In the genomic region with DNA sequence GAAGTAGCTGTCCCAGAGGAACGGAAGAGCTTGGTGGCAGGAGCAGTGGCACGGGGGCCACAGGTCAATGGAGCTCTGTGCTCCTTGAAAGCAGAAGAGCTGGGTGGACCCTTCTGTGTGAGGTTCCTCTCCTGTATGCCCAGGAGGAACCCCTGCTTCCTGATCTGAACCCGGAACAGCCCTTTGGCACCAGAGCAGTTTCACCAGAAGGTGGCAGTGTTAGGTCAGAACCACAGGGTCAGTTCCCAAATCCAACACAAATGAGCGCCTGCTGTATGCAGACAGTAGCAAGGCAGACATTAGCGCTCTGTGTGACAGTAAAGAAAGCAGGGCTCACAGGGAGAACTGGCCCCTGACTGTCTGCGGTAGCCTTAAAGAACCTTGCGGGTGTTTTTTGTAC, we compare ENCODE assay signal across 9 mouse cellular contexts. TPM values are rescaled to one million over a fixed set of nuclear protein-coding genes. Genes with fewer than 3 reads are reported as not detected.
DNase-seq lines count a peak whose midpoint lies in the region; ATAC-seq and TF ChIP-seq lines count a peak whose summit lies in the region.
"Had no signal": no experiment of that assay in that cellular context is flagged by ENCODE, and none has a peak within 500 bp of the region (broad histone marks: within the 10 kb centered on the region; RNA-seq: fewer than 3 reads in every experiment).

No protein-coding gene starts in this region.

- H3K79me3 ChIP-seq in C2C12 (ENCODE audit: low read depth), result no peaks in the 10 kb centered on the region

- no peaks in the 10 kb centered on the region for H3K4me1 ChIP-seq in embryonic facial prominence, embryonic 14.5 days (ENCODE audit: control insufficient read depth, insufficient read depth, low read length)
- peaks cover 3% of the 10 kb centered on the region; the same call in 1 of the 2 replicates for H3K4me1 ChIP-seq in stomach, postnatal 0 days (replicated peaks; ENCODE audit: control insufficient read depth, insufficient read depth)

- no peak for ATAC-seq in embryonic facial prominence, embryonic 14.5 days (ENCODE audit: low read depth)
- peak; percentile 54; the same call in 1 of the 2 replicates for ATAC-seq in megakaryocyte-erythroid progenitor cell, adult 5-6 weeks (replicated peaks; ENCODE audit: low FRiP score, low TSS enrichment, poor library complexity, severe bottlenecking)
- peak; percentile 40; the same call in 1 of the 2 replicates for ATAC-seq in stomach, postnatal 0 days (ENCODE audit: low FRiP score, low TSS enrichment)

- intact Hi-C loops in gastrocnemius, adult 2 months (cut with DNase I), result loop anchor here (1.0 to 2.0 kb wide), 2 partner anchors 122 to 164 kb away; no protein-coding TSS in a partner anchor
- intact Hi-C loops in gastrocnemius, postnatal 14 days (cut with DNase I; ENCODE audit: low total_unique reads), result loop anchor here (1.0 kb wide), 1 partner anchor 121 kb away; no protein-coding TSS in a partner anchor

- TF ChIP-seq EP300 in stomach, postnatal 0 days (optimal IDR thresholded peaks at IDR 0.05), result no peak

- peaks cover 36% of the 10 kb centered on the region for H3K27me3 ChIP-seq in C2C12 (ENCODE audit: control insufficient read depth, insufficient read depth, insufficient read length)
- H3K27me3 ChIP-seq in embryonic facial prominence, embryonic 14.5 days (replicated peaks; ENCODE audit: control insufficient read depth, insufficient read depth, low read length), result no peaks in the 10 kb centered on the region
- H3K27me3 ChIP-seq in stomach, postnatal 0 days (ENCODE audit: control insufficient read depth, insufficient read depth, low read length), result no peaks in the 10 kb centered on the region
- H3K27me3 ChIP-seq: limb, embryonic 15.5 days had no signal

- H3ac ChIP-seq in C2C12 (ENCODE audit: control insufficient read depth, insufficient read length, low read depth), result no peak overlapping the region

- H3K4me2 ChIP-seq in embryonic facial prominence, embryonic 14.5 days (ENCODE audit: low read depth, low read length), result no peak overlapping the region
- H3K4me2 ChIP-seq in stomach, postnatal 0 days (replicated peaks; ENCODE audit: low read depth), result no peak overlapping the region
- H3K4me2 ChIP-seq: limb, embryonic 15.5 days had no signal

- no peaks in the 10 kb centered on the region for H3K9me3 ChIP-seq in embryonic facial prominence, embryonic 14.5 days (ENCODE audit: control insufficient read depth, low read length)
- H3K9me3 ChIP-seq in stomach, postnatal 0 days (ENCODE audit: control insufficient read depth, low read length), result no peaks in the 10 kb centered on the region
- H3K9me3 ChIP-seq: limb, embryonic 15.5 days had no signal

- H3K9ac ChIP-seq in embryonic facial prominence, embryonic 14.5 days (ENCODE audit: low read depth, low read length), result no peak overlapping the region
- H3K9ac ChIP-seq in stomach, postnatal 0 days (ENCODE audit: low read length), result no peak overlapping the region
- H3K9ac ChIP-seq: limb, embryonic 15.5 days had no signal

- H3K4me3 ChIP-seq in gastrocnemius, adult 2 months, result no peak overlapping the region
- no peak overlapping the region for H3K4me3 ChIP-seq in C2C12 (ENCODE audit: insufficient read depth, poor library complexity, severe bottlenecking)
- no peak overlapping the region for H3K4me3 ChIP-seq in embryonic facial prominence, embryonic 14.5 days (ENCODE audit: low read depth, low read length)
- no peak overlapping the region for H3K4me3 ChIP-seq in stomach, postnatal 0 days (ENCODE audit: low read depth, low read length)
- H3K4me3 ChIP-seq: limb, embryonic 15.5 days had no signal

- DNase-seq in gastrocnemius, adult 2 months, result peak; percentile 35
- no peak for DNase-seq in gastrocnemius, postnatal 14 days
- DNase-seq in adrenal gland, postnatal 36 days, result peak; percentile 77 to 84
- DNase-seq in embryonic facial prominence, embryonic 14.5 days (ENCODE audit: low spot score), result peak; percentile 12
- DNase-seq in layer of hippocampus, adult 9-10 months (ENCODE audit: low spot score), result peak; percentile 49
- DNase-seq in stomach, postnatal 0 days (ENCODE audit: low spot score), result peak; percentile 65

- H3K27ac ChIP-seq in gastrocnemius, adult 2 months, result no peak overlapping the region
- H3K27ac ChIP-seq in embryonic facial prominence, embryonic 14.5 days (replicated peaks; ENCODE audit: low read depth, low read length), result no peak overlapping the region
- H3K27ac ChIP-seq in stomach, postnatal 0 days (replicated peaks), result no peak overlapping the region
- H3K27ac ChIP-seq: limb, embryonic 15.5 days had no signal

- 61% methylated on average over 7 of the region's 7 CpGs for WGBS in embryonic facial prominence, embryonic 14.5 days
- WGBS in stomach, postnatal 0 days, result 60% methylated on average over 7 of the region's 7 CpGs

- peak; percentile 84 for TF ChIP-seq CTCF in gastrocnemius, adult 2 months (IDR thresholded peaks at IDR 0.05)
- peak; percentile 65 for TF ChIP-seq CTCF in C2C12 (IDR thresholded peaks at IDR 0.05; ENCODE audit: control insufficient read depth, insufficient read depth, insufficient read length)
- peak; percentile 87 for TF ChIP-seq CTCF in stomach, postnatal 0 days (IDR thresholded peaks at IDR 0.05; ENCODE audit: low read depth)

- H3K79me2 ChIP-seq in C2C12 (ENCODE audit: control insufficient read depth, insufficient read depth), result no peaks in the 10 kb centered on the region

- no peaks in the 10 kb centered on the region for H3K36me3 ChIP-seq in C2C12 (ENCODE audit: control insufficient read depth, insufficient read depth)
- no peaks in the 10 kb centered on the region for H3K36me3 ChIP-seq in embryonic facial prominence, embryonic 14.5 days (ENCODE audit: control insufficient read depth, insufficient read depth, low read length)
- H3K36me3 ChIP-seq in stomach, postnatal 0 days (ENCODE audit: control insufficient read depth, insufficient read depth, low read length), result no peaks in the 10 kb centered on the region
- H3K36me3 ChIP-seq: limb, embryonic 15.5 days had no signal

TF ChIP-seq in C2C12, 6 proteins besides CTCF, POLR2A, EP300 and RAD21:
- TF ChIP-seq USF1 (IDR thresholded peaks at IDR 0.05; ENCODE audit: low read depth), result no peak
- TF ChIP-seq MAX (IDR thresholded peaks at IDR 0.05), result no peak
- TF ChIP-seq FOSL1 (IDR thresholded peaks at IDR 0.05; ENCODE audit: insufficient read depth, low read length, poor library complexity, severe bottlenecking), result no peak
TF ChIP-seq in C2C12: peak in this region for 0.

RNA-seq across cellular contexts. Expression of gene Cib4, which starts 29.3 kb away (rescaled TPM):
- not detected for total RNA-seq in gastrocnemius, adult 2 months (2021)
- not detected for total RNA-seq in gastrocnemius, postnatal 14 days (2021)
- not detected for polyA plus RNA-seq in C2C12 (2012; fragmentation: generic; extraction: Trizol)
- 1 to 10 TPM; 1.4 to 4.0 TPM for total RNA-seq in adrenal gland, postnatal 36 days (2021)
- not detected in 2 replicates for polyA plus RNA-seq in embryonic facial prominence, embryonic 14.5 days (2014; fragmentation: Nextera tagmentation; extraction: Ambion mirVana)
- not detected in 2 replicates for total RNA-seq in megakaryocyte-erythroid progenitor cell, adult 5-6 weeks (2014; fragmentation: Nextera tagmentation)
- not detected in 2 replicates for total RNA-seq in megakaryocyte-erythroid progenitor cell, adult 5-6 weeks (2017)
- polyA plus RNA-seq in stomach, postnatal 0 days (2015; fragmentation: Nextera tagmentation; extraction: Ambion mirVana), result 0.17 and 0.30 TPM in 2 replicates
- polyA plus RNA-seq: limb, embryonic 15.5 days had no signal

RNA-seq across cellular contexts. Expression of gene 1700001C02Rik, which starts 50.5 kb away (rescaled TPM):
- not detected for total RNA-seq in gastrocnemius, adult 2 months (2021)
- not detected for total RNA-seq in gastrocnemius, postnatal 14 days (2021)
- polyA plus RNA-seq in C2C12 (2012; fragmentation: generic; extraction: Trizol), result not detected
- not detected for total RNA-seq in adrenal gland, postnatal 36 days (2021)
- polyA plus RNA-seq in embryonic facial prominence, embryonic 14.5 days (2014; fragmentation: Nextera tagmentation; extraction: Ambion mirVana), result 1.00 and 5.9 TPM in 2 replicates
- total RNA-seq in megakaryocyte-erythroid progenitor cell, adult 5-6 weeks (2014; fragmentation: Nextera tagmentation), result not detected in 2 replicates
- not detected in 2 replicates for total RNA-seq in megakaryocyte-erythroid progenitor cell, adult 5-6 weeks (2017)
- polyA plus RNA-seq in stomach, postnatal 0 days (2015; fragmentation: Nextera tagmentation; extraction: Ambion mirVana), result not detected in 2 replicates
- polyA plus RNA-seq: limb, embryonic 15.5 days had no signal

RNA-seq across cellular contexts. Expression of gene Otof, which starts 54.6 kb away (rescaled TPM):
- total RNA-seq in gastrocnemius, adult 2 months (2021), result under 1 TPM; 0.10 to 0.14 TPM
- under 1 TPM; 0.12 to 0.20 TPM for total RNA-seq in gastrocnemius, postnatal 14 days (2021)
- not detected for polyA plus RNA-seq in C2C12 (2012; fragmentation: generic; extraction: Trizol)
- under 1 TPM; 0.07 to 0.10 TPM for total RNA-seq in adrenal gland, postnatal 36 days (2021)
- 0.47 and 0.54 TPM in 2 replicates for polyA plus RNA-seq in embryonic facial prominence, embryonic 14.5 days (2014; fragmentation: Nextera tagmentation; extraction: Ambion mirVana)
- 0.24 TPM in 1 of 2 replicates, not detected in the other for total RNA-seq in megakaryocyte-erythroid progenitor cell, adult 5-6 weeks (2014; fragmentation: Nextera tagmentation)
- 0.15 TPM in 1 of 2 replicates, not detected in the other for total RNA-seq in megakaryocyte-erythroid progenitor cell, adult 5-6 weeks (2017)
- polyA plus RNA-seq in stomach, postnatal 0 days (2015; fragmentation: Nextera tagmentation; extraction: Ambion mirVana), result 0.02 TPM in 2 replicates
